Mouse (Mus musculus) 416B (cell line): ENCODE data around the gene Zfp69.

ENCODE experiments used
- DNase-seq: peaks from one replicate; pipeline ENCODE4 v3.0.0; 2011; ENCODE audit warnings: low read depth

The Zfp69 gene

DNA sequence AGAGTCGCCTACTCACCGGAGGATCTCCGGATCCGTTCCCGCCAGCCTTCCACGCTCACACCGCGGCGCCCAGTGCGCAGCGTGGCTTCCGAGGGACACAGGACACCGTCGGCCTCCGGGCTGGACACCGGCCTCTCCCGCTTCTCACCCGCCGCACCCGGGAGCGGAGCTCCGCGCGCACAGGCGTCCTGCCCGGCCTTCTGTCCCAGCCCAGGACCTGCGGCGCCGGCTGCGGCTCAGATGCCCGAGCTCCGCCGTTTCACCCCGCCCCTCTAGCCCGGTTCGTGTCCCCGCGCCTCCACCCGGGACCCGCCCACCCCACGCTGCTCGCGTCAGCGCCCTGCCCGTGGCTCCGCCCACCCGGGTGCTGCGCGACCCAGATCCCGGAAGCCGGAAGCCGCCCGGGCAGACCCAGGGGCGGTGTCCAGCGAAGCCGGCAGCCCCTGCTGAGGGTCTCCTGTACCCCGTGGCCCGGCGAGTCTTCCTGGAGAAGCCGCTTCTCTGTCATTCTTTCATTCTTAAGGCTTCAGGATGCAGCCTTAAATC lies at the start of gene Zfp69:
Zfp69 (minus strand) TSS at position 272 of the 546 bp plus-strand sequence.
- DNase-seq, result peak; percentile 85

GRCm38 (mm10) chr4:121001042-121001441 lies 49.5 kb upstream of the Zfp69 start:
- no peak for DNase-seq

- DNase-seq, result no peak
These were observed 44.4 kb upstream of the Zfp69 start for GRCm38 (mm10) chr4:120995911-120996310.

- no peak for DNase-seq
These were observed 41.5 kb upstream of the Zfp69 start for GRCm38 (mm10) chr4:120993025-120993424.

- DNase-seq, result no peak
These were observed 40.8 kb upstream of the Zfp69 start for GRCm38 (mm10) chr4:120992284-120992683.

- DNase-seq, result no peak
These were observed 35.8 kb upstream of the Zfp69 start for GRCm38 (mm10) chr4:120987319-120987718.

DNA sequence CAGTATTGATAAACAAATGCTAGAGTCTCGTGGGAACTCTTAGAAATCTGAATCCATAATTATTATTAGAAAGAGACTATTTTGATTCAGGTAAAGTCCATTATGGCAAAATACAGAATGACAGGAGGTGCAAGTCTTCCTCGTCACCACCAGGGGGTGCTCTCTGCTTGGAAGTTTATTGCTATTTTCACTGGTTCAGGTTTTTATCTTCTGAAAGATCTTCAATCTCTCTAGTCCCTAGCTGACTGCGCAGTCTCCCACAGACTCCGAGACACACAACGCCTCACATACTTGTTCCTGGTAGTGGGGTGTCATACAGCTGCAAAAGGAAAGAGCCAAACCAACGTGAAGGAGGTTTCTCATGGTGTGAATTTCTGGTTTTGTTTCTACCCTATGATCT lies 34.9 kb upstream of the Zfp69 start:
- peak; percentile 81 for DNase-seq

DNA sequence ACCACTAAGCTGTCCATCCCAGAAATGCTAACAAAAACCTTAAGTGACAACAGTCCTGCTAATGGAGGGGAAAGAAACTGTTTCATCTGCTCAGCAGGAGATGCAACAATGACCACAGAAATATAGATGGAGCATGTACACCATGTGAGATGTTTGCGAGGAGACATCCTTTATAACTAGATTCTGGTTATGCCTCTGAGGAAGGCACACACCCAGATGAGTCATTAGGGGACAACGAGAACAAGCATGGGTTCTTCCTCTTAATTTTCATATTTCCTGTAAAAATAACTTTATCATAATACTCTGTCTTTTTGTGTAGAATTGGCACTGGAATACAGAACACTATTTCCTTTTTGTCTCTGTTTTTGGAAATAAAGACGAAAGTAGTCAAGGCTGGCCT lies 26.7 kb upstream of the Zfp69 start:
- peak; percentile 52 for DNase-seq

- DNase-seq, result peak; percentile 64
These were observed 23.9 kb upstream of the Zfp69 start for GRCm38 (mm10) chr4:120975428-120975734.

- peak; percentile 64 for DNase-seq
These were observed 23.4 kb upstream of the Zfp69 start for GRCm38 (mm10) chr4:120974711-120975427.

DNA sequence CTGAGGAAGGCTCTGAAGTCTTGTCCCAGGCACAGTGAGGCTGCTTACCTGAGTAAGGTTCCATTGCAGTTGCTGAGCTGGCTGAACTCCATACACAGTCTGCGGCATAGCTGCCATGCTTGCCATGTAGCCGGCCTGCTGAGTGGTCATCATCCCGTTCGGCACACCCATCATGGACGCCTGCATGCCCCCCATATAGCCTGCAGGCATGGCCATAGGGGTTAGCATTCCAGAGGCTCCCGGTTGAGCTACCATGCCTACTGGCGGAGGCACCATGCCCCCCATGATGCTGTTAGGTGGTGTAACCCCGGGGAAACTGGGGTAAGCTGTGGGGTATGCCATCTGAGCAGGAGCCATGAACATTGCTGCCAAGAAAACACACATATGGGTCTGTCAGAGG lies 20.3 kb upstream of the Zfp69 start:
- no peak for DNase-seq

DNA sequence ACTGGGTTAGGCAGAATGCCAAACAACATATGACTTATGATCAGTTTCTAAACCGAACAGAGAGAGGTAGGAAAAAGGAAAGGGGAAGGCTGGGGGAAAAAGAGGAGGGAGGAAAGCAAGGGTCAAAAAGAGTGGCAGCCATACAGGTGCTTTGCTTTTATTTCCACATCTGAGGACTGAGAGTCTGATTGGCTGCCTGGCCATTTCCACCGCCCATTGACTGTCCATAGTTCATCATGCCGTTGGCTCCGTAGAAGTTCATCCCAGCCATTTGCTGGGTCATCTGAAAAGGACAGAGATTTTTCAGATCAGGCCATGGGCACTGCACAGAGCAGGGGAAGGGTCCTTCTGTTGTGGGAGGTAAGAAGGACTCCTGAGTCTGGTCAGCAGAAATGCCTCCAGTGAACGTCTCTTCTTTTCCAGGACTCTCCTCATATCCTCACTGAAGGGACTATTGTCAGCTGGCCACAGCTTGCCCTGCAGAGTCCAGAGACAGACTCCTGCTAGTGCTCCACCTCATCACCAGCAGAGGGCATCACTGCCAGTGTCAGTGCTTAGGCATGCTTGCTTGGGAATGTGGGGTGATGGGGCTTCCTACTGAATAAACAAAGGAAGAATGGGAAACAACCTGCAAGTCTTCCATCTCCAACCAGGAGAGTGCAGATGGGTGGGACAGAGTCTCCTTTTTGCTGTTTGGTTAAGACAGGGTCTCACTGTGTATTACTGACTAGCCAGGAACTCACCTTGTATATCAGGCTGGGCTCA lies 18.1 kb upstream of the Zfp69 start:
- peak; percentile 36 for DNase-seq

DNA sequence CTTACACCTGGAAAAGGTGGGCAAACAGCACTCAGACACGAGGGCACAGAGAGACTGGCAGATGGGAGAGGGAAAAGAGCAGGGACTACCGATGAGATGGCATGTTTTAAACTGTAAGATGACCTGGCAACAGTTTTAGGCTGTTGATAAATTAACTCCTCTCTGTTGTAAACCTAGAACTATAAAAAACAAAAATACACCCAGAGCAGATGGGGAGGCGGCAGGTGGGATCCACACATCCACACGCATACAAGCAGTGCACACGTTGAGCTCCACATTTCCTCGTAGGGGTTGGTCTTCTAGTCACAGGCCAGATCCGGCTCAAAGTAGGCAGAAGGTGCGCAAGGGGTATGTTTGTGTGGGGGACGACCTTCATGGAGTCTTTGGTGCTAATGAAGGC lies 17.0 kb upstream of the Zfp69 start:
- no peak for DNase-seq

- no peak for DNase-seq
These were observed 4.1 kb upstream of the Zfp69 start for GRCm38 (mm10) chr4:120955586-120955985.

DNA sequence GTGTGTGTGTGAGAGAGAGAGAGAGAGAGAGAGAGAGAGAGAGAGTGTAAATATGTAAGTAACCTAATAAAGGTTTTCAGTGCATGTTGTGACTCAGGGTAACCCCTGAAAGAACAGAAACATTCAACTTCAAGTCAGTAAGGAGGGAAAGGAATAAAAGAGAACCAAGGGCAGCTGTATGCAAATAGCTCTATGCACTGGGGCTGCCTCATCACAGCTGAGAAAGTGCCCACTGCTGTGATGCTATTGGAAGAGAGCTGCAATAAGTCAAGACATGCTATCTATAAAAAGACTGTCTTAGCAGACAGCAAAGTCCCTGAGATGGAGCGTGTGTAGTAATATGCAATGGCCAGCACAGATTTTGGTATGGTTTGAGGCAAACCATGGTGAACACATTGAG lies 2.2 kb upstream of the Zfp69 start:
- DNase-seq, result no peak

GRCm38 (mm10) chr4:120953038-120953437 lies 1.5 kb upstream of the Zfp69 start:
- no peak for DNase-seq

- DNase-seq, result peak; percentile 59
These were observed 664 bp upstream of the Zfp69 start for GRCm38 (mm10) chr4:120952163-120952562.

- DNase-seq, result peak; percentile 53
These were observed 604 bp downstream of the Zfp69 start for GRCm38 (mm10) chr4:120950763-120951427.

DNA sequence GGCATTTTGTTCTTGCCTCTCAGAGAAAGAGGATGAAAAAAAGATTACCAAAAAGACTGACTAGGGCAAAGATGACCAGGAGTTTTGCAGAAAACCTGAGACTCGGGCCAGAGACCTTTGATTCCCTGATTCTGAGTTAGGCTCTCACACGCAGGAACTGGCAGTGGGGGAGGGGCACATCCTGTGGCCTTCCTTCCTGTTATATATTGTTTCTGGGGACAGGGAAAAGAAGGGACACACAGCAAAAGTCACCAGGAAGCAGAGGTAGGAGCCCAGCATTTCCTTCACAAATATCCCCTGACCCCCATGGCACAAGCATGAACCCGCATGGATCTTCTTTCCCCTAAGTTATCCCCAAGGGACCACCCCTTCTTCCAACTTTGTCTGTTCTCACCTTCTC lies 2.6 kb downstream of the Zfp69 start:
- no peak for DNase-seq

- DNase-seq, result no peak
These were observed 16.5 kb downstream of the Zfp69 start for GRCm38 (mm10) chr4:120935006-120935405.

DNA sequence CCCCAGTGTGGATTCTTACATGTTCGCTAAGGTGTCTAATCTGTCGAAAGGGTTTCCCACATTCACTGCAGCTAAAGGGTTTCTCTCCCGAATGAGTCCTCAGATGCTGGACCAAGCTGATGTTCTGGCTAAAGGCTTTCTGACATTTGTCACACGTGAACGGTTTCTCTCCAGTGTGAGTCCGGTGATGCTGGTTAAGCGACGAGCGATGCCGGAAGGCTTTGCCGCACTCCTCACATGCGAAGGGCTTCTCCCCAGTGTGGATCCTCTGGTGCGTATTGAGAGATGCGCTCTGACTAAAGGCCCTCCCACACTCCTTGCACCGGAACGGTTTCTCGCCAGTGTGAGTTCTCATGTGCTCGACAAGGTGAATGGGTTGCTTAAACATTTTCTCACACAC lies 20.8 kb downstream of the Zfp69 start:
- no peak for DNase-seq

- peak; percentile 73 for DNase-seq
These were observed 22.8 kb downstream of the Zfp69 start for GRCm38 (mm10) chr4:120928686-120929085.

DNA sequence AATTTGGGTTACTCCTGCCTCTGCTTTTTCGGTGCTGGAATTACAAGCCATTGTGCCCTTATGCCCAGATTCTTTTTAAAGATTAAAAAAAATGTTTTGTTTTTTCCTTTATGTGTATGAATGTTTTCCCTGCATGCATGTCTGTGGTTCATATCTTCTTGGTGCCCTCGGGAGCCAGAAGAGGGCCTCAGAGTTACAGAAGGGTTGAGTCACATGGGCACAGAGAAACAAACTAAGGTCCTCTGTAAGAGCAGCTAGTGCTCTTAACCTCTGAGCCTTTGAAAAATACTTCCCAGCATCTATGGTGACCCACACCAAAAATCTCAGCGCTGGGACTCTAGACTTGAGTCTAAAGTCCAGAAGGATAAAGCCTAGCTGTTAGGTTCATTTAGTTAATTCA lies 26.1 kb downstream of the Zfp69 start:
- peak; percentile 89 for DNase-seq
